Mouse (Mus musculus) embryonic fibroblast, embryonic 13.5 days (primary cell): ENCODE data around the gene Cdk19.

Experiments used
- CTCF ChIP-seq: IDR thresholded peaks from 2 replicates; pipeline ENCODE4 v1.5.1; 2011; ENCODE audit warnings: mild to moderate bottlenecking, control low read depth, low read length, moderate library complexity, borderline replicate concordance; ENCODE audit not compliant: insufficient read depth
- POLR2A ChIP-seq: IDR thresholded peaks from 2 replicates; pipeline ENCODE4 v1.6.1; 2011; ENCODE audit warnings: low read depth, mild to moderate bottlenecking, control low read depth, low read length, moderate library complexity

DNA sequence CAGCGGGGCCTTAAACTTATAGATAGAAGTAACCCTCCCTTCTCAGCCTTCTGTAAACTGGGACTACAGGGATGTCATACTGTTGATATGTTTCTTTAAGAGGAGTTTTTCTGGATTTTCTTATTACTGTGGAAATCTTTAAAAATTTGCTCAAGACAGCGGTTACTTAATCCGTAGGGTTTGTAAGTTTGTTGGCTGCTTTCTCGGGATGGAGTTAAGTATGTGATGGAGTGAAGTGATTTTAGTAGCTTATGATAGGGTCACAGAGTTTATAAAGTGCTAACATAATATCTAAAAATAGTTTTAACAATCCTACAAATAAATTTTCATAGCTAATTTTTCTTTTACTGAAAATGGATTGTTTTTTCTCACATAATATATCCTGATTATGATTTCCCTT is 38.9 kb downstream of the Cdk19 start:
- TF ChIP-seq CTCF (no peak), POLR2A (no peak)
